Mouse (Mus musculus) v-Abl transformed pro-B cells (cell line): Measurements from ENCODE around the gene Hist1h2be.
"Not testable (repeated sequence)": the region's sequence is repeated elsewhere in the genome, so short reads cannot be mapped to it uniquely, and the experiment has no call there.

Experiments used
- in situ Hi-C, 2 experiments: fragments of 400-800 bp; cut with MboI; formaldehyde crosslinking; loops; one replicate each; pipeline ENCODE4 v1.15.1; 2025; ENCODE audit not compliant: unreplicated experiment in 2 of 2

The Hist1h2be gene

DNA sequence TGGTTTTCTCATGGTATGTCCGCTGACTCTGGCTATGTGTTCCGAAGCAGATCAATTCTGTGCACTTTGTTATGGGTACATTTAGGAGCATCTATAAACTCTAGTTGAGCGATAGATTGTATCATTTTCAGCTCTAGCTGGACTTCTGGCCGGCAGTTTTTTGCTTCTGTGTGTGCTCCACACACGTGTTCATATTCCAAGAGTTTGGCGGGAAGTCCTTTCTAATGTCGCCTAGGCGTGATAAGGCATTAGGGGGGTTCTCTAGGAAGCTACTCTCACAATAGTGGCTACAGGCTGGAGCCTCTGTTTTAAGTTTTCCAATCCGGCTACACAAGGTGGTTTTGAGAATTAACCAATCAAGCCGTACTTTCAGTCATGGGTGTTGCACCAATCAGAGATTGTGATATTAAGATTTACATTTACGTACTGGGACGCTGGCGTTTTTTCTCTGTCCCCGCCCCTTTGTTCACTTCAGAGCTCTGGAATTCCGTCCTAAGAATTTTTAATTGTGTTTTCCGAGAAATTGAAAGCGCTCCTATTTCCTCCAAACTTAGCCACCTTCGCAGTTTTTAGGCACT lies 65.0 kb downstream of the Hist1h2be start:
- in situ Hi-C loops = loop anchor here (10.0 to 25.0 kb wide), 4 partner anchors 139 to 1801 kb away; partner anchors contain the start of genes Hist1h1t (in 1 of the 2), Hist1h2ak (in 1 of the 2), Hist1h2bb (in 1 of the 2) and Hist1h2bn (in 1 of the 2)

DNA sequence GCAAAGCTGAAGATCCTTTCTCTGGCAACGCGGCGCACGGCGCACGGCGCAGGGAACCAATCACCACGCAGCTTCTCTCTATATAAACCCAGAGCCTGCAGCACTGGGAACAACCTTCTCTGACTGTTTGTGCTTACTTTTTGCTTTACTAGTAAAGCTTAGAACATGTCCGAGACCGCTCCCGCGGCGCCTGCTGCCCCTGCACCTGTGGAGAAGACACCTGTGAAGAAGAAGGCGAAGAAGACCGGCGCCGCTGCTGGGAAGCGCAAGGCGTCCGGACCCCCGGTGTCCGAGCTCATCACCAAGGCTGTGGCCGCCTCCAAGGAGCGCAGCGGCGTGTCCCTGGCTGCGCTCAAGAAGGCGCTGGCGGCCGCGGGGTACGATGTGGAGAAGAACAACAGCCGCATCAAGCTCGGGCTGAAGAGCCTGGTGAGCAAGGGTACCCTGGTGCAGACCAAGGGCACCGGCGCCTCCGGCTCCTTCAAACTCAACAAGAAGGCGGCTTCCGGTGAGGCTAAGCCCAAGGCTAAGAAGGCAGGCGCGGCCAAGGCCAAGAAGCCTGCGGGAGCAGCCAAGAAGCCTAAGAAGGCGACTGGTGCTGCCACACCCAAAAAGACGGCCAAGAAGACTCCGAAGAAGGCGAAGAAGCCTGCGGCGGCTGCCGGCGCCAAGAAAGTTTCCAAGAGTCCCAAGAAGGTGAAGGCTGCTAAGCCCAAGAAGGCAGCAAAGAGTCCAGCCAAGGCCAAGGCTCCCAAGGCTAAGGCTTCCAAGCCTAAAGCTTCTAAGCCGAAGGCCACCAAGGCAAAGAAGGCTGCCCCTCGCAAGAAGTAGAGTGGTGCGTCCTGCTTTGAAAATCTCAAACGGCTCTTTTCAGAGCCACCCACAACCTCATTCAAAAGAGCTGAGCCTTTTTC lies 65.7 kb downstream of the Hist1h2be start:
- in situ Hi-C loops = loop anchor here (5.0 to 25.0 kb wide), 5 partner anchors 140 to 1800 kb away; partner anchors contain the start of genes Hist1h1t (in 1 of the 2), Hist1h2ak (in 1 of the 2), Hist1h2bb (in 1 of the 2) and Hist1h2bn (in 1 of the 2)

DNA sequence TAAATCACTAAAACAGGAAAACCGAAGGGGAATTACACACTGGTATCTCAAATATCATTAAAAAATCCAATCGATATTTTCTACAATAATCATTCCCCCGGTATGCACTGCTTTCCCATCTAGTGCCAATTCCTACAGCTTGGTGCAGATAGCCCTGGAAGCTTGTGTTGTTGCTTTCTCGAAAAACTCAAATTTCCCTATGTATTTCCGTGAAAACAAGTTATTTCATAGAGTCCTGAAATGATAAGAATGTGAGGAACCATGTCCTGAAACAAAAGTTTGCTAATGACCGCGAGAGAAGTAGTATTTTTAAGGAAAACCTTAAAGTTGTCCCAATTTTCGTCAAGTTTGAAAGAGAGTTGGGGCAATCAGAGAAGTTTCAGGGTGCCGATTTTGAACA lies 66.5 kb downstream of the Hist1h2be start:
- in situ Hi-C loops = loop anchor here (5.0 to 25.0 kb wide), 5 partner anchors 140 to 1800 kb away; partner anchors contain the start of genes Hist1h1t (in 1 of the 2), Hist1h2ak (in 1 of the 2), Hist1h2bb (in 1 of the 2) and Hist1h2bn (in 1 of the 2)

DNA sequence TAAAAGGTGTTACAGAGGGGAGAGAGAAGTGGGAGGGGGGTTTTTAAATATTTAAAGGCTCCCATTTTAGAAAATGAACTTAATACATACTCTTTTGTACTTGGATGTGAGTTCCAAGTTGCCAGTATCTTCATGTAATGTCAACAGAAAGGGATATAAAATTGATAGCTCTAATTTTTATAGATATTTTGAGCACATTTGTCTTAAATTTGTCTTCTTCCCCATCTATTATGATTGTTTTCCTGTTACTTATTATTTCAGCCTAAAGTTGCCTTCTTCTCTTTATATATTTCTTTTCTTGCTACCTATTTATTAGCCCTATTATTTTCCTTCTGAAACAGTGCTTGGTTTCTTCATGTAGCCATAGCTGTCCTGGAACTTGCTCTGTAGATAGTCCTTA lies 68.0 kb downstream of the Hist1h2be start, which contains the start of gene Hist1h1d:
Gene Hist1h1d (plus strand): TSS at position 301 of the 400 bp plus-strand sequence.
- in situ Hi-C loops = loop anchor here (5.0 to 25.0 kb wide), 5 partner anchors 142 to 1798 kb away; partner anchors contain the start of genes Hist1h1t (in 1 of the 2), Hist1h2ak (in 1 of the 2), Hist1h2bb (in 1 of the 2) and Hist1h2bn (in 1 of the 2)

DNA sequence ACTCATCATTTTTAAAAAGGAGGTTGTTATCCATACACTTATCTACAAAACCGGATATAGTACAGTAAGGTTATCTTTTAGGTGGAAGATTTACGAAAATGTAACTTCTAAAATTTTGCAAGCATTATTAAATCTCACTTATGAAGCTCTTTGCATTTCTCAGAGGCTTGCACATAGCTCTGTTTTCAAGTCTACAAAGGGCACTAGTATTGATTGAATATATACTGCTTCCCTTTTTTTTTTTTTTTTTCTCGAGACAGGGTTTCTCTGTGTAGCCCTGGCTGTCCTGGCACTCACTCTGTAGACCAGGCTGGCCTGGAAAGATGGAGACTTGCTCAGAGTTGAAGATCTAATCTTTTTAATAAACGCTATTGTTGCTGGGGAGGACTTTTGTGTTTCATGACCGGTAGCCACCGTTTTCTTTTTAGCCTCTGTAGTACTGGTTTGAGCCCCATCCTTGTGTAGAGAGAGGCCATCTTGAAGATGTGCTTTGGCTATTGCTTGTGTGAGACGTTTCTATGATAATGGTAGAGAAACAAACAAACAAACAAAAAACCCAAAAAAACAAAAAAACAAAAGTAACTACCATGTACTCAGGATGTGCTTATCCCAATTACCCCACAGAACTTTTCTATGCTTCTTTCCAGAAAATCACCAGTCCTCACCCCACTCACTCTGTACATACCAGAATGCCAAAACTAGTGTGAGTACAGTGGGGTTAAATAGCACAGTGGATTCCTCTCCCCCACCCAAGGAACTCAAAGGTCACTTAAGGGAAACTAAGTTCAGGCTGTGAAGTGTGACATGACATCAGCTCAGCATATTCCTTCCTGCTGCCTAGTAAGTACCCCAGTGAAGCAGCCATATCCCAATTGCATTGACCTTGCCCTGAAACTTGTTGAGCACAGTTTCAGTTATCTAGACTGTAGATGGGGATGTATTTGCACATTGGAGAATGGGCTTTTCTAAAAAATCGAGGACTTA lies 68.7 kb downstream of the Hist1h2be start:
- in situ Hi-C loops = loop anchor here (5.0 to 25.0 kb wide), 5 partner anchors 143 to 1797 kb away; partner anchors contain the start of genes Hist1h1t (in 1 of the 2), Hist1h2ak (in 1 of the 2), Hist1h2bb (in 1 of the 2) and Hist1h2bn (in 1 of the 2)

DNA sequence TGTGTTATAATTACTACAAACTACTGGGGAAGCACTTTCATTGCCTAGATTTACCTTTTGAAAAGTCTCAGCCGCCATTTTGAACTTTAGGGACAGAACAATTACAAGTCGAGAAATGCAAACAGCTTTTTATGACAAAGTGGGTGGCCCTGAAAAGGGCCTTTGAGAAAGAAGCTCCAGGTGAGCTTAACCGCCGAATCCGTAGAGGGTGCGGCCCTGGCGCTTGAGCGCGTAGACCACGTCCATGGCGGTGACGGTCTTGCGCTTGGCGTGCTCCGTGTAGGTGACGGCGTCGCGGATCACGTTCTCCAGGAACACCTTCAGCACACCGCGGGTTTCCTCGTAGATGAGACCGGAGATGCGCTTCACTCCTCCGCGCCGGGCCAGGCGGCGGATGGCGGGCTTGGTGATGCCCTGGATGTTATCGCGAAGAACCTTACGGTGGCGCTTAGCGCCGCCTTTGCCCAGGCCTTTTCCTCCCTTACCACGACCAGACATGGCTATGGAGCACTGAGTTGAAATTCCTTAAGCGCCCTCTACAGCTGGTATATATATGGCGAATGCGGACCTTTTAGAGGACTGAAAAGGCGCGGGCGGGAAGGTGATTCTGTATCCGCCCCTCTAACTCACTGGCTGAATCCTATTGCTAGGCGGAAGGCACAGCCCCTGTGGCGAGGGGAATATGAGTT lies 69.6 kb downstream of the Hist1h2be start, which contains the start of gene Hist1h4f:
Gene Hist1h4f (minus strand): TSS at position 503 of the 689 bp plus-strand sequence.
- in situ Hi-C loops = loop anchor here (5.0 to 25.0 kb wide), 5 partner anchors 144 to 1796 kb away; partner anchors contain the start of genes Hist1h1t (in 1 of the 2), Hist1h2ak (in 1 of the 2), Hist1h2bb (in 1 of the 2) and Hist1h2bn (in 1 of the 2)

DNA sequence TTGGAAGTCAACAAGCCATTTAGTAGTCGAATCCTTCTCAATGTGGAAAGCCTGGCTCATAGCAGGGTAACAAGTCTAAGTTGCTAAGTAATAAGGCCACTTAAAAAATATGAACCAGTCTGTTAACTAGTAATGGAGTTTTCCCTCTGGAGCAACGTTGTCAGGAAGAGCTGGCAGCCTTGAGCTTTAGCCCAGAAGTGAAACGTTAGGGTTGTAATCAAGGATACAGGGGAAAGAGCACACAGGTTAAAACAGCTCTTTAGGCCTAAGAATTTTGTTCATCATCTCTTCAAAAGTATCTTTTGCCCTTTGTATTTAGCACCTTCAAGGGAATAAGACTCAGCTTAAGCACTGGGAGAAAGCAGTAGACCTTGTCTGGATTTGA lies 70.2 kb downstream of the Hist1h2be start:
- in situ Hi-C loops = loop anchor here (5.0 to 25.0 kb wide), 5 partner anchors 144 to 1796 kb away; partner anchors contain the start of genes Hist1h1t (in 1 of the 2), Hist1h2ak (in 1 of the 2), Hist1h2bb (in 1 of the 2) and Hist1h2bn (in 1 of the 2)

DNA sequence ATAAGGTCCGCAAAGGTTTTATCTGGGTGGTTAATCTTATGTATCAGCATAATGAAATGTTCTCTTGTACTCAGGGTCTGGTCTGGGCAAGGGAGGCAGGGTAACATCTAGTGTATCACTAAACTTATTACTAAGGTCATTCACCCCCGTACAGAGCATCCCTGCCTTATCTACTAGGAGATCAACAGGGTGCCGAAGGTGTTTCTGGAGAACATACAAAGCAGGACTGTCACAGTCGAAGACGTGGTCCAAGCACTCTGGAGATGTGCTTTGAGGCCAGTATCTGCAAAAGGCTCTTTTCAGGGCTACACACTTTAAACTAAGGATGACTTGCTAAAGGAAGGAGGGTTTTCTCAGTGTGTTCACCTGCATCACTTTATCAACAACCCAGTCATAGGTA lies 74.2 kb downstream of the Hist1h2be start:
- in situ Hi-C loops = no loop called here

DNA sequence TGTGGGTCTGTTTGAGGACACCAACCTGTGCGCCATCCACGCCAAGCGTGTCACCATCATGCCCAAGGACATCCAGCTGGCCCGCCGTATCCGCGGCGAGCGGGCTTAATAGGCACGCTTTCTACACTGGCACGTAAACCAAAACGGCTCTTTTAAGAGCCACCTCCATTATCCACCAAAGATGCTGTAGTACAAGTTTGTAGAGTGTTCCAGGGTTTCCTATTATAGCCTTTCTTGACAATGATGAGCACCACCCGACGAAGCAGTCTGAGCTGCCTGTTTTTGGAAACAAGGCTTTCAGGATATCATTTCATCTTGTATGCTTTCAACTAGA lies 76.2 kb downstream of the Hist1h2be start:
- in situ Hi-C loops = not testable (repeated sequence)

DNA sequence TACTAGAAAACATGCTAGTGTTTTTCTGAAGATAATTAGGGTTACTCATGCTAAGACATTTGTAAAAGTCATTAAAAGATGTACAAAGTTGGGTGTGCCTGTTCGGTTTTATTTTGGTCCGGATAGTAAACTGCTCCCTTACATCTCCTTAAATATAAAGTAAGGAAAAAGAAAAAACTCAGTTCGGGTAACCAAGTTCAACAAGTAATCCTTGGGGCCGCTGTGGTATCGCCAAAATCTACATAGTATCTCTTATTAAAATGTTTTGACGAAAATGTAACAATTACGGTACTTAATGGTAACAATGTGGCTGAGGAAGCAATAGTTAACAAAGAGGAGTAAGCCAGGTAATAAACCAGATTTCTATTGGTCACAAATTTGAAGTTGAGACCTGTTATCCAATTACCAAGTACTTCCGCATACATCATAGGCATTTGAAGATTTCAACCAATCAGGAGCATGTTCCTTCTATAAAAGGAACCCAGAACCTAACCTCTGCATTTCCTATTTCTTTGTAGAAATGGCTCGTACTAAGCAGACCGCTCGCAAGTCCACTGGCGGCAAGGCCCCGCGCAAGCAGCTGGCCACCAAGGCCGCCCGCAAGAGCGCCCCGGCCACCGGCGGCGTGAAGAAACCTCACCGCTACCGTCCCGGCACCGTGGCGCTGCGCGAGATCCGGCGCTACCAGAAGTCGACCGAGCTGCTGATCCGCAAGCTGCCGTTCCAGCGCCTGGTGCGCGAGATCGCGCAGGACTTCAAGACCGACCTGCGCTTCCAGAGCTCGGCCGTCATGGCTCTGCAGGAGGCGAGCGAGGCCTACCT lies 76.7 kb downstream of the Hist1h2be start, which contains the start of gene Hist1h3f:
Gene Hist1h3f (plus strand): TSS at position 88 of the 822 bp plus-strand sequence.
- in situ Hi-C loops = no loop called here

DNA sequence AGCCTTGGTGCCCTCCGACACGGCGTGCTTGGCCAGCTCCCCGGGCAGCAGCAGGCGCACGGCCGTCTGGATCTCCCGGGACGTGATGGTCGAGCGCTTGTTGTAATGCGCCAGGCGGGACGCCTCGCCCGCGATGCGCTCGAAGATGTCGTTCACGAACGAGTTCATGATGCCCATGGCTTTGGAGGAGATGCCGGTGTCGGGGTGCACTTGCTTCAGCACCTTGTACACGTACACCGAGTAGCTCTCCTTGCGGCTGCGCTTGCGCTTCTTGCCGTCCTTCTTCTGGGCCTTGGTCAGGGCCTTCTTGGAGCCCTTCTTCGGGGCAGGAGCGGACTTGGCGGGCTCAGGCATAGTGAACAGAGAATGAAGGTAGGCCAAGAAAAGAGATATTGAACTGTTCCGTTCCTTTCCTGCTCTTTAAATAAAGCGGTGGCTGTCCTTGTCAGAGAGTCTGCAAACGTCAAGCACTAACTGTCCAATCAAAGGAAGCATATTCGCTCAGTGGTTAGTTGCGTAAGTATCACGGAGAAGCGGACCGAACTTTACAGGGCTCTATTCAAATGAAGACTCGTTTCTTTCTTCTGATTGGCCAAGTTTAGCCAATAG lies 77.8 kb downstream of the Hist1h2be start, which contains the start of gene Hist1h2bh:
Gene Hist1h2bh (minus strand): TSS at position 394 of the 609 bp plus-strand sequence.
- in situ Hi-C loops = not testable (repeated sequence)

DNA sequence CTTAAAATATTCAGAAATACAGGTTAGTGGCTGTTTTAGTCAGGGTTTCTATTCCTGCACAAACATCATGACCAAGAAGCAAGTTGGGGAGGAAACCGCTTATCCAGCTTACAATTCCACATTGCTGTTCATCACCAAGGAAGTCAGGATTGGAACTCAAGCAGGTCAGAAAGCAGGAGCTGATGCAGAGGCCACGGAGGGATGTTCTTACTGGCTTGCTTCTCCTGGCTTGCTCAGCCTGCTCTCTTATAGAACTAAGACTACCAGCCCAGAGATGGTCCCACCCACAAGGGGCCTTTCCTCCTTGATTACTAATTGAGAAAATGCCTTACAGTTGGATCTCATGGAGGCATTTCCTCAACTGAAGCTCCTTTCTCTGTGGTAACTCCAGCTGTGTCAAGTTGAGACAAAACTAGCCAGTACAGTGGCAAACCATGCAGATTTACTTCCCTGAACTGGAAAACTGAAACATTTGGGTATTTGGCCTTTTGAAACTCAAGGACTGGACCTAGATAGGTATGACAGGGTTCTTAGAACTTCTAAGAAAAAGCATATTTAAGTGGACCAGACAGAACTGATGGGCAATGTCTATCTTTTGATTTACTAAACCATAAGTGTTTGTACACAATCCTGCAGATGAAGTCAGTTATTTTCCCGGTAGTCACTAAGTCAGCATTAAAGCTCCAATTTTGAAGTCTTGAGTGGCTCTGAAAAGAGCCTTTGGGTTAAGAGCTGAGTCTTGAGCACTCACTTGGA lies 78.5 kb downstream of the Hist1h2be start:
- in situ Hi-C loops = not testable (repeated sequence)

DNA sequence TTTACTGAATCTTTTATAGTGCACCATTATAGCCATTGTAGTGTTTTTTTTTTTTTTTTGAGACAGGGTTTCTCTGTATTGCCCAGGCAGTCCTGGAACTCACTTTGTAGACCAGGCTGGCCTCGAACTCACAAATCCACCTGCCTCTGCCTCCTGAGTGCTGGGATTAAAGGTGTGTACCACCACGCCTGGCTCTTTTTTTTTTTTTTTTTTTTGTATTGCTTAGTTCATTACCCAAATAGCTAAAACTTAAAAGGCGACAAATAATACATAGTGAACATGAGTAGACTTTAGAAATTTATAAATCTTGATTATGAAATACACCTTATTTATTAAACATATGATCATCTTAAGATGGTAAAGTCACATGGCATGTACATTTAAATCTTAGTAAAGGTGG lies 79.4 kb downstream of the Hist1h2be start:
- in situ Hi-C loops = no loop called here

DNA sequence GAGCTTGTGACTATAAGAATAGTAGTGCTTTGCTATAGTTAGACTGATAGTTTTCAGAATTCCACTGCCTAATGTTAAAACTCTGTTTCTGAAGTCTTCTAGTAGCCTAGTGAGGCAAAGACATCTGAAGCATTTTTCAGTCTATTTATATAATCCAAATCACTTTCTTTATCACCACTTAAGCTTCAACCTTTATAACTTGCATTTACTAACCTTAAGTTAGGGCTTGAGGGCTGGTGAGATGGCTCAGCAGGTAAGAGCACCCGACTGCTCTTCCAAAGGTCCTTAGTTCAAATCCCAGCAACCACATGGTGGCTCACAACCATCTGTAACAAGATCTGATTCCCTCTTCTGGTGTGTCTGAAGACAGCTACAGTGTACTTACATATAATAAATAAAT lies 81.1 kb downstream of the Hist1h2be start:
- in situ Hi-C loops = not testable (repeated sequence)

DNA sequence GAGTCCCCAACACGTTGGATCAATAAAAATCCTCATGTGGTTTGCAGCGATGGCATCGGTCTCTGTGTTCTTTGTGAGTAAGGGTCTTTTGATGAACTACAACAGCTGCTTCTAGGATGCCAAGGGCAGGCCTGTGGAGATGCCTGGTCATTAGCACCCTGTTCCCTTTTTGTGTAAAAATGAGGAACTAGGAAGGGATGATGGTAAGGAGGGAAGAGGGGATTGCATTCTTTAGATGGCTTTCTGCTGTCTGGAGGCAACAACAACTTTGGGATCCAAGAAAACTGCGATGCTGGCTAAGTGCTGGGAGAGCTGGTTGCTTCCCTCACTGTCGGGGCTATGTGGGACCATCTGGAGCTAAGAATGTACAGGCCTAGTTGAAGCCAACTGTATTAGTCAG lies 82.7 kb downstream of the Hist1h2be start:
- in situ Hi-C loops = no loop called here

DNA sequence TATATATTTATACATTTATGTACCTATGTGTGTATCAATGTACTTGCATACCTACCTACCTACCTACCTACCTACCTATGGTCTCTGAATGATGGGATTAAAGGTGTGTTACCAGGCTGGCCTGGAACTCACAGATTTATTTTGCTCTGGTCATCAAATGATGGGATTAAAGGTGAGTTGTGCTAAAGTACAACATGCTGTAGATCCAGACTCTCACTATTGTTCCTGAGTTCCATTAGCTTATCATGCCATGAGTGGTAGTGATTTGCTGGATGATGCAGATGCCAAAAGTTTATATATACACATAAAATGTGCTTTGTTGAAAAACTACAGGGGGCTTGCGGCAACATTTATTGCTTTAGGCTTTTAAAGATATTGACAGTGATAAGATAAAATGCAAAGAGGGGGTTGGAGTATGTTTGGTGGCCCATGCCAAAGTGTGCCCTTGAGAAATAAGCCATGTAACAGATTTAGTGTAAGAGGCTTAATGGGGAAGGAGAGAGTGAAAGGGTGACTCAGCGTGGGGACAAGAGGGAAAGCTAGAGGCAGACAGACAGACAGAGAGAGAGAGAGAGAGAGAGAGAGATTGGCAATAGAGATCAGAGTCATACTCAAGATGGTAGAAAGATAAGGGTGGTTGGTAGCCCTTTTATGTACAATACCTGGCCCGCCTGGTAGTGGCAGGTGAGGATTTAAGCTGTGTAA lies 83.8 kb downstream of the Hist1h2be start:
- in situ Hi-C loops = no loop called here
